Mouse (Mus musculus): Measurements from ENCODE around the gene Fam71b.

DNA sequence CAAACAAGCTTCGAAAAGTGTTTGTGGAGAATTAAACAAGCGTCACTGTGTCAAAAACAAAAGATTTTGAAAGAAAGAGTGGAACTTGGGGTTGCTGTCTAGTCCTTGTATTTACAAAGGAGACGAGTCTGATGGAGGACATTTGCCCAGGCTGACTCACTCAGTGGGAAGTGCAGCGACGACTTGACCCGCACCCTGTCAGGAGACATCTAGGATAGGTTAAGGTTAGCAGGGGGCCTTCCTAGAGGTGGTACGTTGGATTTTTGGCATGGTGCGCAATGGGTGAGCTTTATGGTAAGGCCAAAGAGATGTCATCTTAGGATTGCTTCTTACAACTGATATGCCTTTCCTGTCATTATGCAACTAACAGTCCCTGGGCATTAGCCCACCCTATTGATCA is 9.3 kb upstream of the Fam71b start:
- no peak for TF ChIP-seq GATA1 (IDR thresholded peaks at IDR 0.05; ENCODE audit: low read length)
- no peak for TF ChIP-seq TAL1 (IDR thresholded peaks at IDR 0.05; ENCODE audit: low read length)
